Mouse (Mus musculus) liver, adult 2 months (tissue): ENCODE results near the gene Map1s. TPM values are rescaled to one million over a fixed set of nuclear protein-coding genes. Genes with fewer than 3 reads are reported as not detected.

Experiments used
- DNase-seq: peaks from one replicate; pipeline ENCODE4 v3.0.0-alpha.2; 2011; ENCODE audit warnings: low read depth, low spot score; ENCODE audit errors: extremely low read depth
- H3K27ac ChIP-seq: fragments of 200-500 bp; replicated peaks from 2 replicates; pipeline ENCODE4 v1.5.1; 2012; ENCODE audit warnings: low read depth, mild to moderate bottlenecking, control low read depth, inconsistent platforms, low read length; ENCODE audit not compliant: insufficient read depth
- H3K27me3 ChIP-seq: fragments of 200-500 bp; 2 replicates; pipeline ENCODE4 v1.6.1; 2012; ENCODE audit warnings: mild to moderate bottlenecking, moderate library complexity, low read length, inconsistent platforms; ENCODE audit not compliant: control insufficient read depth, insufficient read depth
- H3K36me3 ChIP-seq: fragments of 200-500 bp; 2 replicates; pipeline ENCODE4 v1.6.1; 2012; ENCODE audit warnings: low read length, inconsistent platforms; ENCODE audit not compliant: control insufficient read depth, insufficient read depth
- H3K4me1 ChIP-seq: fragments of 200-500 bp; 2 replicates; pipeline ENCODE4 v1.6.1; 2011; ENCODE audit warnings: low read length; ENCODE audit not compliant: control insufficient read depth, insufficient read depth
- H3K4me3 ChIP-seq: fragments of 200-500 bp; 2 replicates; pipeline ENCODE4 v1.5.1; 2011; ENCODE audit warnings: low read depth, mild to moderate bottlenecking, control low read depth, low read length, moderate library complexity; ENCODE audit not compliant: insufficient read depth
- H3K79me2 ChIP-seq: fragments of 200-500 bp; 2 replicates; pipeline ENCODE4 v1.6.1; 2012; ENCODE audit warnings: inconsistent platforms, mild to moderate bottlenecking, low read length, moderate library complexity; ENCODE audit not compliant: control insufficient read depth, insufficient read depth
- H3K9ac ChIP-seq: fragments of 200-500 bp; 2 replicates; pipeline ENCODE4 v1.6.1; 2012; ENCODE audit warnings: low read depth, mild to moderate bottlenecking, control low read depth, inconsistent platforms, low read length
- CTCF ChIP-seq: fragments of 200-500 bp; IDR thresholded peaks from 2 replicates; pipeline ENCODE4 v1.5.1; 2011; ENCODE audit warnings: low read depth, low read length, control low read depth
- POLR2A ChIP-seq: fragments of 200-500 bp; IDR thresholded peaks from 2 replicates; pipeline ENCODE4 v1.6.1; 2011; ENCODE audit warnings: low read length, control low read depth; ENCODE audit not compliant: insufficient read depth; ENCODE audit errors: extremely low read depth
- WGBS: fragments of 180-500 bp; shearing (Covaris S2); methylation state at CpG from one replicate; pipeline ENCODE4 v1.1.7; 2018; 5-methylcytosine and 5-hydroxymethylcytosine counted together
- polyA plus RNA-seq: library from polyadenylated mRNA; depleted of rRNA; stranded (reverse); fragments of >200 nt; gene quantifications from 2 replicates; pipeline ENCODE4 v1.2.3, GENCODE M21; 2012
- total RNA-seq: library from RNA; depleted of rRNA; stranded (reverse); fragments of >200 nt; gene quantifications from 2 replicates; pipeline ENCODE4 v1.2.3, GENCODE M21; 2014

Map1s gene
- total and polyA plus RNA-seq, 2 experiments, result 1.8 to 8.7 TPM

GRCm38 (mm10) chr8:70898661-70899198 is 7.0 kb upstream of the Map1s start:
- H3K27me3 ChIP-seq, result no peaks in the 10 kb centered on the region
- no peak for TF ChIP-seq POLR2A
- TF ChIP-seq CTCF, result no peak
- no peak overlapping the region for H3K27ac ChIP-seq
- 65% methylated on average over 2 of the region's 2 CpGs for WGBS
- H3K4me1 ChIP-seq, result peaks cover 5% of the 10 kb centered on the region
- DNase-seq, result no peak
- H3K4me3 ChIP-seq, result no peak overlapping the region
- H3K79me2 ChIP-seq, result peaks cover 10% of the 10 kb centered on the region; the same call in 1 of the 2 replicates
- no peak overlapping the region for H3K9ac ChIP-seq
- H3K36me3 ChIP-seq, result peaks cover 13% of the 10 kb centered on the region

DNA sequence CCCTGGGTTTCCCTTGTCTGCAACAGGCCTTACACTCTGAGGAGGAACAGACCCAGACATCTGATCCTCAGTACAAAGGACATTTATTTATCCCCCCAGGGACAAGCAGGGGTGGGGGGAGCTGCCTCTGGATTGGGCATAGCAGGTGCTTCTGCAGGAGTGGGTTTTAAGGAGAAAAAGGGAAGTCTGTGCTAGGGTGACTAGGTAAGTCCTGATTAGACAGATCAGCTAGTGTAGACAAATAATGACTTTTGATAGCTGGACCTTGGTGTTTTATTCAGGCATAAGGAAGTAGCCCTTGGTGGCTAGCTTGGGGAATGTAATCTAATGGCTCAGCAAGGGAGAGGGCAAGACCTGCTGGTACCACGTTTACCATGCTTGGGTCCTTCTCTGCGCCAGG is 6.5 kb upstream of the Map1s start:
- Histone ChIP-seq H3K79me2 (peaks cover 10% of the 10 kb centered on the region; the same call in 1 of the 2 replicates), H3K4me3 (no peak overlapping the region), H3K9ac (no peak overlapping the region), H3K27me3 (no peaks in the 10 kb centered on the region), H3K36me3 (peaks cover 12% of the 10 kb centered on the region), H3K27ac (no peak overlapping the region), H3K4me1 (peaks cover 5% of the 10 kb centered on the region)
- TF ChIP-seq CTCF (no peak), POLR2A (no peak)
- WGBS, result 80% methylated on average over 2 of the region's 2 CpGs
- DNase-seq, result no peak

DNA sequence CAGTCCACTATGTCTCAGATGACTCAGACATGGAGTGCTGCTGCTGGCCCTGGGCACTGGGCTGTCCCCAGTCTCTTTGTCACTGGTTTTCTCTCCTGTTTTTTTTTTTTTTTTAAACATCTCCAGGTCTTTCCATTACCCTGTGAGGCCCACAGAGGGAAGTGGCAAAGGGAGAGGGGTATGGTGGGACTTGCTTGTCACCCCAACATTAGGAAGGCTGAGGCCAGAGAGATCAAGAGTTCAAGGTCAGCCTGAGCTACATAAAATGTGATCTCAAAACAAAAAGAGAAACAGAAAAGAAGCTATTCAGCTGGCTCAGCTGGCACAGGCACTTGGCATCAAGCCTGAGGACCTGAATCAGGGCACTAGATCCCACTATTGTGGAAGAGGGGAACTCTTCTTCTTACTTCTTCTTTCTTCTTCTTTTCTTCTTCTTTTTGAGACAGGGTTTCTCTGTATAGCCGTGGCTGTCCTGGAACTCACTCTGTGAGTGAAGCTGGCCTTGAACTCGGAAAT is 4.8 kb upstream of the Map1s start:
- Histone ChIP-seq H3K36me3 (no peaks in the 10 kb centered on the region), H3K79me2 (peaks cover 10% of the 10 kb centered on the region; the same call in 1 of the 2 replicates), H3K9ac (no peak overlapping the region), H3K27ac (no peak overlapping the region), H3K27me3 (no peaks in the 10 kb centered on the region), H3K4me1 (peaks cover 5% of the 10 kb centered on the region), H3K4me3 (no peak overlapping the region)
- no peak for TF ChIP-seq POLR2A
- WGBS, result 86% methylated on average over 2 of the region's 2 CpGs
- no peak for DNase-seq

DNA sequence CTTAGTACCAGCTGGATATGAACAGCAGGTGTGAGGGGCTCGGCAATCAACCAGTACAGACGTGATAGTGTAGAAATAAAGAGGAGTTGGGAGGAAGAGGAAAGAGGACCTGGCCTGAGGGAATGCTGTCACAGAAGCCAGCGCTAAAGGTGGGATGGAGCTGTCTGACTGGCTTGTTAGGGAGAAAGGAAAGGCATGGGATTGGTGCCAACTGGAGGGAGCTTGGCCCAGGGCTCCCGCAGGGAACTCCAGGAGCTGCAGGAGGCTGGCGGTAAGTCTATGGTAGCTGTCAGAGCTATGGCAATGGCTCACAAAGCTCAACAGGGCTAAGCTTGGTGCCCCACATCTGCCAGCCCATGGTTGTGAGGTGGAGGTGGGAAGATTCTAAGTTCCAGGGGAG is 3.5 kb upstream of the Map1s start:
- no peak overlapping the region for H3K4me3 ChIP-seq
- no peak for DNase-seq
- TF ChIP-seq POLR2A, result no peak
- TF ChIP-seq CTCF, result no peak
- no peak overlapping the region for H3K9ac ChIP-seq
- H3K4me1 ChIP-seq, result peaks cover 8% of the 10 kb centered on the region
- no peaks in the 10 kb centered on the region for H3K27me3 ChIP-seq
- 54% methylated on average over 5 of the region's 5 CpGs for WGBS
- H3K79me2 ChIP-seq, result no peaks in the 10 kb centered on the region
- no peaks in the 10 kb centered on the region for H3K36me3 ChIP-seq
- no peak overlapping the region for H3K27ac ChIP-seq

GRCm38 (mm10) chr8:70903112-70903511 is 2.6 kb upstream of the Map1s start:
- H3K27me3 ChIP-seq, result no peaks in the 10 kb centered on the region
- H3K36me3 ChIP-seq, result no peaks in the 10 kb centered on the region
- no peak for TF ChIP-seq POLR2A
- no peak for TF ChIP-seq CTCF
- no peaks in the 10 kb centered on the region for H3K79me2 ChIP-seq
- no peak overlapping the region for H3K27ac ChIP-seq
- peaks cover 8% of the 10 kb centered on the region for H3K4me1 ChIP-seq
- H3K9ac ChIP-seq, result no peak overlapping the region
- 60% methylated on average over 4 of the region's 4 CpGs for WGBS
- no peak for DNase-seq
- H3K4me3 ChIP-seq, result no peak overlapping the region

- no peak overlapping the region for H3K27ac ChIP-seq
- no peaks in the 10 kb centered on the region for H3K36me3 ChIP-seq
- no peak overlapping the region for H3K4me3 ChIP-seq
- TF ChIP-seq POLR2A (no peak), CTCF (no peak)
- H3K79me2 ChIP-seq, result no peaks in the 10 kb centered on the region
- no peaks in the 10 kb centered on the region for H3K27me3 ChIP-seq
- H3K4me1 ChIP-seq, result peaks cover 6% of the 10 kb centered on the region; the same call in 1 of the 2 replicates
- no peak overlapping the region for H3K9ac ChIP-seq
- DNase-seq, result no peak
These were observed 2.1 kb upstream of the Map1s start for GRCm38 (mm10) chr8:70903582-70903981.
